Mouse (Mus musculus) c-Kit-negative CD71-positive TER-119-positive erythroid progenitor cells, embryonic 14.5 days (primary cell): ENCODE data around the gene Thap12.

ENCODE experiments used
- DNase-seq: peaks from one replicate; pipeline ENCODE4 v3.0.0-alpha.2; 2013; ENCODE audit warnings: low read depth, low spot score

Thap12 gene

DNA sequence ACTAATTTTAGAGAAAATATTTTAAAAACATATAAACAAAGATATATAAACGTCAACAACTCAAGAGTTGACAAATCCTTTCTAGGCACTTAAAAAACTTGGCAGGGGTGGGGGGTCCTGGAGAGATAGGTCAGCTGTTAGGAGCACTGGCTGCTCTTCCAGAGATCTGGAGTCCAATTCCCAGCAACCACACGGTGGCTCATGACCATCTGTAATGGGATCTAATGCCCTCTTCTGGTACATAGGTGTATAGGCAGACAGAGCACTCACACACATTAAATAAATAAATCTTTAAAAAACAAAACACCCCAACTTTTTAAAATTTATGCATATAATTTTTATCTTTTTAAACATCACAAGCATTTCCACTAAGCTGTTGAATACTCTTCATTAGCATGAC lies 5.4 kb upstream of the Thap12 start:
- DNase-seq: no peak

DNA sequence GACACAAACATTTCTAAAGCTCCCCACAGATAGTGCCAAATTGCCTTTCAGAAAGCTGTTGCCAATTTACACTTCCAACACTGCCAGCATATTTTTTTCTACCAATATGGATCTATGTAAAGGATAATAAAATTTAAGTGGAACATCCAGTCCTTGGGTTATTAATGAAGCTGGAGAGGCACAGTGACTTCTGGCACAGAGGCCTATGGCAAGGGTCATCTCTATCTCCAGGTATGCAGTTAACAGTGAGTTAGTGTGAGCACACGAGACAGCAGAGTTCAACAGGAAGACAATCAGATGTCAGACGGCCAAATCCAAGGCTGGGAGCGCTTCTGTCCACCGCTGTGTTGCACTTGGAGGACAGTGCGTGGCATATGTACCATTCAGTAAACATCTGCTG lies 4.9 kb upstream of the Thap12 start:
- no peak for DNase-seq

DNA sequence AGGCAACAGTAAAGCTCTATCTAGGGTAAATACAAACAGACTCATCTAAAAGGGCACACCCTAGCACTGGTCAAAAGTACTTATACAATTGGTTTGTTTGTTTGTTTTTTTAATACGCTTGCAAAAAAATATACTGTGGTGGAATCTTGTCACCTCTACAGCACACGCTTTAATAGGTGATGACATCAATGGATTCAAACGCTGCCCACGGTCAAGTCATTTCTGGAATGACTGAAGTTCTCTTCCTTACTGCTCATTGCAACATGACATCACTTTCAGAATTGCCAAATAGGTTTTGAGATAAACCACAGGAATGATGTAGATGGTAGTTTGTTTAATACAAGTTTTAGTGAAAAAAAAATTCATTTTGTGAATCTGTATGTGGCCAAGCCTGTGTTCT lies 4.3 kb upstream of the Thap12 start:
- no peak for DNase-seq

GRCm38 (mm10) chr7:98701771-98702170 lies 1.1 kb upstream of the Thap12 start:
- DNase-seq: peak; percentile 22

GRCm38 (mm10) chr7:98703365-98703881 lies 520 bp downstream of the Thap12 start:
- peak; percentile 12 for DNase-seq

GRCm38 (mm10) chr7:98704276-98704675 lies 1.4 kb downstream of the Thap12 start:
- DNase-seq: peak; percentile 6

GRCm38 (mm10) chr7:98713661-98714060 lies 10.8 kb downstream of the Thap12 start:
- no peak for DNase-seq

- DNase-seq: no peak
Observed at GRCm38 (mm10) chr7:98717438-98717837, 14.5 kb downstream of the Thap12 start.

- DNase-seq: no peak
Observed at GRCm38 (mm10) chr7:98719761-98720160, 16.9 kb downstream of the Thap12 start.

DNA sequence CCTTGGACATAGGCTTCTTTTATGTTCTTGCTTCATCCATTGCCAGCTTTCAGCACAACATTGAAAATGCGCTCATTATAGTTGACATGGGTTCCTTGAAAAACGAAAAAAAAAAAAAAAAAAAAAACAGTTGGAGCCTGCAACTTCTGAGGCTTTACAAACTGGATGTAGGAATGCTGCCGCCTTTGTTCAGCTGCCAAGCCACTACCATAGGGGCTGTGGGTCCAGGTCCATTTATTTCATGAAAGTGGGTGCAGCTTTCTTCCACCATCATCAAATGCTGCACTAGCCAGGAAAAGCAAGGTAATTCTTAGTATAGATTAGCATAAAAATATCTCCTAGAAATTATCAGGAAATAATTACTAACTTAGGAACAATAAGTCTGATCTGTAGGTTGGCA lies 17.8 kb downstream of the Thap12 start:
- no peak for DNase-seq

- no peak for DNase-seq
Observed at GRCm38 (mm10) chr7:98721172-98721571, 18.3 kb downstream of the Thap12 start.

- no peak for DNase-seq
Observed at GRCm38 (mm10) chr7:98721623-98722022, 18.7 kb downstream of the Thap12 start.

DNA sequence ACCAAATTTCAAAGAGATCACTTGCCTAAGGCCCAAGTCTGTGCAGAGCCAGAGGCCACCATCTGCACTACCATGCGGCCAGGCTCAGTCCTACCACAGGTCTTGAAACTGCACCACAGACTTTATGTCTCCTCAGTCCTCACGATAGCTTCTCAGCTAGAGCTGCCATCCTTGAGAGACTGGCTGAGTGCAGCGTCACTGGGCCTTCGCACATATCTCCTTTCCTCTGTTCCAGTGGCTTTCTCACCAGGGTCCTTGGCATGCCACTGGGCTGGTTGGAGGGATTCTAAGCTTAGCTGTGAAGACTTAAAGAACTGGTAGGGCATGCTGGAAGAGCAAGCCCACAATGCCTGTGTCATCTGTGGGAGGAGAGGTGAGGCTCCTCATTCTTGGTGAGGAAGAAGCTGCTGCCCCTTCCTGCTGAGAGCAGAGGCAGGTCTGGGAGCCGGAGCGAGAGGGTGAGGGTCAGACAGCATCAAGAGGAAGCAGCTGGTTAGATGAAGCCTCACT lies 22.8 kb downstream of the Thap12 start:
- no peak for DNase-seq

GRCm38 (mm10) chr7:98727986-98728385 lies 25.1 kb downstream of the Thap12 start:
- DNase-seq: no peak

DNA sequence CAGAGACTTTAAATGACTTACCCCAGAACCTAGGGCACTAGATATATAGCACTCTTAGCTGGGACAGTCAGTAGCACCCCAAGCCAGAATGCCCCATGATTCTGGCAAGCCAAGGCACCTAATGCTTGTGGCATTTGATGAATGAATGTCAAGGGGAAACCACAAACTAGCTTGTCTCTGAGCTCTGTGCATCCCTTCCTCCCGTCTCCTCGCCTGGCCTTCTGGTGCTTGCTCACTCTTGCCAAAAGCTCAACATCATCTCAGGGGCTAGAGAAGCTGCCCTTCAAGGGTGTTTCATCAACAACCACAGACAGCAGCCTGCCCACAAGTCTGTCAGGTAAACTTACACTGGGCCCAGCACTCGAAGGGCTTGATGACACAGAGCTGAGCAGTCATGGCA lies 25.6 kb downstream of the Thap12 start:
- no peak for DNase-seq

DNA sequence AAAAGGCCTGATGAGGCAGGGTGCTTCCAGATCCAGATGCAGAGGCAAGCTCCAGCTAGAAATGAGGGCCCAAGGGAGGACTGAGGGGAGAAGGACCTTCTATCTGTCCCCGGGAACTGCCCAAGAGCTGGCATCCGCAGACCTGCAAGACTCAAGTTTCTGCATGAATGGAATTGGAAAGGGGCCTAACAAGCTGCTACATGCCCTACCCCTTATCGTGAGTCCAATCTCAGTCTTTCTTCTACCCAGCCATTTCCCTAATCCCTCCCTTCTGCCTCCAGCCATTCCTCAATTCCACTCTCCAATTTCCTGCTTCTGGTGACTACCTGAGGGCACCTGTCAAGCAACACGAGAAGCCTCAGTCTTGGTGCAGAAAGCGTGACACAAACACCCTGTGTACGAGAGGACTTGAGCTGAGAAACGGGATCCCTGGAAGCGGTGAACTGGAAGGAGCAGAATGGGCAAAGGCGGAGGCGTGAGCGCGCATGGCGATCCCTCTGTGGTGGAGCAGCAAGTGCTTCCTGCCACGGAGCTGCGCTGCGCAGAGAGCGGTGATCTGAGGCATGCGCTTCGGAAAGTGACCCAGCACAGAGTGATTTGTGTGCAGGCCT lies 26.9 kb downstream of the Thap12 start:
- no peak for DNase-seq

DNA sequence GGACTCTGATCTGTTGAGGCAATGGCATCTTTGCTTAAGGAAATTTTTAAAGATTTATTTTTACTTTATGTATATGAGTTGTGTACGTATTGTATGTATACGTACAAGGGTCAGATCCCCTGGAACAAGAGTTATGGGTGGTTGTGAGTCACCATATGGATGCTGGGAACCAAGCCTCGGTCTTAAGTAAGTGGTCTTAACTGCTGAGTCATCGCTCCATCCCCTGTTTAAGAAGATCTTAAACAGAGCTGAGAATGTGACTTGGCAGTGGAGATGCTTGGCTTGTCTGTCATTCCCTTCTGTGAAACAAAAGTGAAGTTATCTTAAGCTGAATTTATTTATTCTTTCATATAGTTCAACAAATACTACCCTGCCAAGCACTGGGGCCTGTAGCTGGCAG lies 31.1 kb downstream of the Thap12 start:
- DNase-seq: no peak

DNA sequence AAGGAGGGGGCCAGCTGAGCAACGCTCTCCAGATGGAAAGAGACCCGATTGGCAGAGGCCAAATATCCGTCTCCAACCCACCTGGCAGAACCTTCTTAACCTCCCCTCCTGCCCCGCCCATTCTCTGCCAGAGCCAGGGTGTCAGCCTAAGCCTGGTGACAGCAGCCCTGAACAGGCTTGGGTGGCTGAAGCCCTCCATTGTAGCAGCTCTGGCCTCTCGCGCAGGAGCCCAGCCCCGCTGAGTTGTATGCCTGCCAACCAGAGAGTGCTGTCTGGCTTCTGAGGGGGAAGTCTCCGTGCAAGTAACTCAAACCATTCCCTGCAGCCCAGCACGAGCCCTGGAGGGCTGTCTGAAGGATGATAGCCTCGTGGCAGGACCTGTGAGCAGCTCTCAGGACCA lies 32.0 kb downstream of the Thap12 start:
- DNase-seq: no peak

GRCm38 (mm10) chr7:98736780-98737550 lies 34.1 kb downstream of the Thap12 start:
- no peak for DNase-seq

DNA sequence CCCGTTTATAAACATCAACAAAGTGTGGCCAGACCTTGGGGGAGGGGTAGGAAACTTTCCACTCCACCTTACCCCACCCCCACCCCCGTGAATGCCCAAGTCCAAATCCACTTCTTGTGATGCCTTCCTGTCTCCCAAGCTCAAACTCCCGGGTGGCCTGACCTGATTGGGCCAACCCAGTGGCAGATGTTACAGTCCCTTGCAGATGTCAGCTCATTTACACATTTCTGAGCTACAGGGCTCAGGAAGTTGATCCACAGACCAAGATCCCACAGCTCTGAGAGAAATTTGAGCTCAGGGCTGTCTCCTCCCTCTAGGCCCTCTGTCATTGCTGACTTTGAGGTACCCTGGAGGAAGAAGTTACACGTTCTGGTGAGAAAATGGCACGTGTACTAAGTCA lies 37.5 kb downstream of the Thap12 start:
- no peak for DNase-seq

GRCm38 (mm10) chr7:98743312-98743711 lies 40.4 kb downstream of the Thap12 start:
- DNase-seq: peak; percentile 19

DNA sequence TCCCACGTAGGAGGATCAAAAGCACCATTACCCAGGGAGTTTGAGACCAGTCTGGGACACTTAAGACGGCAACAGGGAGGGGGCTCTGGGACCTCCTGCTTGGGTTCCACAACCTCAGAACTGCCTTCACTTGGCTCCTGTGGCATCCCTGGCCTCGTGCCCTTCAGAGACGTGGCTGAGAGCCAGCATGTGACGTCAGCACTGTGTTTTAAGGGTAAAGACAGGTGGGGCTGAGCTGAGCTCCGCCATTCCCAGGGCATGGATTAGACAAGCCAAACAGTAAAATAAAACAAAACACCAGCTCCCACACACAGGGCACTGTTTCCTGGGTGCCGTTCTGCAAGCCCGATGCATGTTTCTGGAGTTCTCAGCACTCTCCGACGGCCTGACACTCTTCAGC lies 47.5 kb downstream of the Thap12 start:
- no peak for DNase-seq

DNA sequence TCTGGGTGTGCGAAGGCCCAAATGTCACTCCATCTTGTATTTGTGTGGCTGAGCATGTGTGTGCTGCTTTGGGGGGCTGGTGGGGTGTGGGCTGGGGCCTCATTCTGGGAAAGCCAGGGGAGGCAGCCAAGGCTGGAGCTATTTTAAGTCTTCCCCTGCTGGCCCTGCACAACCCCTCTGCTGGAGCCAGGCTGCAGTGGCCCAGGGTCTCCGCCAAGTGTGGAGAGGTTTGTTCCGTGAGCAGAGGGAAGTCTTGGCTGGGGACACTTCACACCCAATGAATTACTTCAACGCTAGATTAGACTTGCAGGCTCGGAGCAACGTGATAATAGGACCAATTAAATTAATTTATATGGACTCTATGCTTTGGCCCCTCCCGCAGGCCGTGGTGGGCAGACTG lies 49.8 kb downstream of the Thap12 start:
- no peak for DNase-seq
